Mouse (Mus musculus) thymus, postnatal 4 days (tissue): ENCODE measurements around the gene Icosl.
"Not testable (repeated sequence)": the region's sequence is repeated elsewhere in the genome, so short reads cannot be mapped to it uniquely, and the experiment has no call there.

Experiments
- DNase-seq: peaks from one replicate; pipeline ENCODE4 v3.0.0; 2021

Gene Icosl

GRCm38 (mm10) chr10:78124137-78124536 is 55.0 kb downstream of the Icosl start:
- DNase-seq = peak; percentile 40

GRCm38 (mm10) chr10:78125061-78125460 is 56.0 kb downstream of the Icosl start:
- not testable (repeated sequence) for DNase-seq

GRCm38 (mm10) chr10:78126311-78126710 is 57.2 kb downstream of the Icosl start:
- no peak for DNase-seq

GRCm38 (mm10) chr10:78127046-78127870 is 58.2 kb downstream of the Icosl start:
- DNase-seq = no peak

GRCm38 (mm10) chr10:78127931-78128330 is 58.8 kb downstream of the Icosl start:
- DNase-seq = no peak

- no peak for DNase-seq
Measured at GRCm38 (mm10) chr10:78128647-78129046, 59.5 kb downstream of the Icosl start.

- DNase-seq = no peak
Measured at GRCm38 (mm10) chr10:78129423-78129822, 60.3 kb downstream of the Icosl start.

GRCm38 (mm10) chr10:78129998-78130397 is 60.9 kb downstream of the Icosl start:
- DNase-seq = no peak
